Mouse (Mus musculus): ENCODE measurements around the gene Sgsh.

- TF ChIP-seq CTCF (IDR thresholded peaks at IDR 0.05; ENCODE audit: extremely low read depth, insufficient read depth, insufficient read length, insufficient replicate concordance) (no peak), POLR2A (IDR thresholded peaks at IDR 0.05; ENCODE audit: low read depth, low read length) (no peak)
Measured at GRCm38 (mm10) chr11:119392001-119392614, 36.8 kb upstream of the Sgsh start.

All from spleen, adult 2 months (tissue).